Mouse (Mus musculus) forebrain, embryonic 10.5 days (tissue): ENCODE data around the gene Car11. TPM values are rescaled to one million over a fixed set of nuclear protein-coding genes. Genes with fewer than 3 reads are reported as not detected.

Source experiments
- DNase-seq: peaks from one replicate; pipeline ENCODE4 v3.0.0-alpha.2; 2017; ENCODE audit warnings: low spot score; ENCODE audit errors: extremely low spot score
- H3K27ac ChIP-seq: fragments of 300-500 bp; sonication (generic); 2 replicates; pipeline ENCODE4 v1.5.1; 2016; ENCODE audit warnings: mild to moderate bottlenecking
- H3K27me3 ChIP-seq: fragments of 300-500 bp; sonication (generic); 2 replicates; pipeline ENCODE4 v1.6.1; 2016; ENCODE audit warnings: mild to moderate bottlenecking; ENCODE audit not compliant: poor library complexity, severe bottlenecking
- H3K36me3 ChIP-seq: fragments of 300-500 bp; sonication (generic); replicated peaks from 2 replicates; pipeline ENCODE4 v1.6.1; 2016; ENCODE audit warnings: mild to moderate bottlenecking, moderate library complexity
- H3K4me1 ChIP-seq: fragments of 300-500 bp; sonication (generic); 2 replicates; pipeline ENCODE4 v1.6.1; 2016
- H3K4me3 ChIP-seq: fragments of 300-500 bp; sonication (generic); 2 replicates; pipeline ENCODE4 v1.5.1; 2016; ENCODE audit warnings: mild to moderate bottlenecking, moderate library complexity
- H3K9me3 ChIP-seq: fragments of 300-500 bp; sonication (generic); 2 replicates; pipeline ENCODE4 v1.6.1; 2016; ENCODE audit warnings: mild to moderate bottlenecking, moderate library complexity
- WGBS: fragments of 180-500 bp; shearing (Covaris S2); methylation state at CpG from one replicate; pipeline ENCODE4 v1.1.7; 2016; 5-methylcytosine and 5-hydroxymethylcytosine counted together
- polyA plus RNA-seq: library from polyadenylated mRNA; unstranded; fragments of >200 nt; fragmentation: Nextera tagmentation; extraction: Ambion mirVana; gene quantifications from 2 replicates; pipeline ENCODE4 v1.2.1, GENCODE M21; 2016

The Car11 gene
- polyA plus RNA-seq, 1 experiment from 2014 or later = 2.5 TPM

DNA sequence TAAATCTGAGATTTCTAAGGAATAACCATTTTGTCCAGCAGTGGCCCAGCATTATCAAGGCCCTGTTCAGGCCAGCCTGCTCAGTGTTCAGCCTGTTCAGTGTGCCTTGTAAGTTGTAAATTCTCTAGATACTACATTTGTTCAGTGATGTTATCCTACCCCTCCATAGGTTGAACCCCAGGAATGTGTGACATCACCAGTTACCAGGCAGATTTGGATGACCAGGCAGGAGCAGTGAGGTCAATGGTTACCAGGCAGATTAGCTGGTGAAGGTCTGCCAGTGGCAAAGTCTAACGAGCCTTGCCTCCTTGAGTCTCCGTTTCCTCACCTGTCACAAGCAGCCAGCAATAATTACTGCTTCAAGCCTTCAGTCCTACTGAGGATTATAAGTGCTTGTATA, 44.7 kb downstream of the Car11 start:
- H3K9me3 ChIP-seq = peaks cover 4% of the 10 kb centered on the region; the same call in 1 of the 2 replicates
- H3K4me3 ChIP-seq = no peak overlapping the region
- H3K36me3 ChIP-seq = no peaks in the 10 kb centered on the region
- H3K27me3 ChIP-seq = peaks cover 21% of the 10 kb centered on the region
- no peak overlapping the region for H3K27ac ChIP-seq
- H3K4me1 ChIP-seq = peaks cover 14% of the 10 kb centered on the region
- DNase-seq = peak; percentile 57
- WGBS = 41% methylated on average over 2 of the region's 2 CpGs

DNA sequence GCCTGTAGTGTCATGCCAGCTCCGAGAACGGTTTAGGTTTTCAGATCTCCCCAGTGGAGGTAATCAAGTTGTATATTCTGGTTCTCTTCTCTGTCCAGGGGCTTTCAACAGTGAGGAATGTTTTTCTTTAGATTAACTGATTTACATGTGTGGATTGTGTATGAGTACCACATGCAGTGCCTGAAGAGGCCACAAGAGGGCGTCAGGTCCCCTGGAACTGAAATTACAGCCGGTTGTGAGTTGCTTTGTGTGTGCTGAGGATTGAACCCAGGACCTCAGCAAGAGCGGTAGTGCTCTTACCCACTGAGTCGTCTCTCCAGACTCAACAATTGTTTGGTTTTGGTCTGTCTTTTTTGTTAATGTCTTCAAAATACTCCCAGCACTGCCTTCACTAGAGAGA, 46.9 kb downstream of the Car11 start:
- no peaks in the 10 kb centered on the region for H3K36me3 ChIP-seq
- H3K27ac ChIP-seq = no peak overlapping the region

DNA sequence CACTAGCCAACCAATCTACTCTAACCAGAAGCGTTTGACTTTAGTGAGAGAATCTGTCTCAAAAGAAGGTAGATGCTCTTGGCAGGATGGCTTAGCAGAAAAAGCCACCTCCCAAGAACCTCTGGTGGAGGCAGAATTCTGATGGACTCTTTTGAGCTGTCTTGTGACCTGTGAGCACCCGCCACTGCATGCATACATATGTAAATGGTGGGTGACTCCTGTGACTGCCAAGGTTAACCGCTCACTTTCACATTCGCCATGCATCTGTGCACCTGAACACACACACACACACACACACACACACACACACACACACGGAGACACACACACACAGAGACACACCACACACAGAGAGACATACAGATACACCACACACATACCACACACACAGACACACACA, 47.8 kb downstream of the Car11 start:
- Histone ChIP-seq H3K4me3 (no peak overlapping the region), H3K27me3 (peaks cover 3% of the 10 kb centered on the region; the same call in 1 of the 2 replicates), H3K9me3 (peaks cover 4% of the 10 kb centered on the region; the same call in 1 of the 2 replicates), H3K36me3 (no peaks in the 10 kb centered on the region), H3K4me1 (peaks cover 8% of the 10 kb centered on the region), H3K27ac (no peak overlapping the region)
- DNase-seq = no peak
- WGBS = 73% methylated on average over 5 of the region's 5 CpGs

More for the DNA sequence above, 46.9 kb downstream of the Car11 start:
- no peak for DNase-seq
- Histone ChIP-seq H3K4me1 (peaks cover 16% of the 10 kb centered on the region), H3K4me3 (no peak overlapping the region), H3K27me3 (peaks cover 12% of the 10 kb centered on the region), H3K9me3 (peaks cover 4% of the 10 kb centered on the region; the same call in 1 of the 2 replicates)
- 65% methylated on average over 6 of the region's 6 CpGs for WGBS

DNA sequence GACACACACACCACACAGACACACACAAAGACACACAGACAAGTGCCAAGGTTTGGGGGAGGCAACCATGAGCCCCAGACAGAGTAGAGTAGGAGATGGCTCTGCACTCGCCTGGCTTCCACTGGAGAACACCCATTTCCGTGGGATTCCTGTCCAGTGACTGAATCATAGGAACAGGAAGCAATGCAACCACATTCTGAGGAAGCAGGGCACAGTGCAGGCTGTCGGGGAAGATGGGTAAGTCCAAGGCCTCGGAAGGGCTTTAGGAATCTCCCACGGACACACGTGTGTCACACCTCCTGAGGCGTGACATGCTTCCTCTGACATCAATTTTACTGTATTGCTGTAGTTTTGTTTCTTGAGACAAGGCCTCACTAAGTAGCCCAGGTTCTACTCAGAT, 48.5 kb downstream of the Car11 start:
- peaks cover 6% of the 10 kb centered on the region for H3K4me1 ChIP-seq
- 80% methylated on average over 7 of the region's 7 CpGs for WGBS
- no peaks in the 10 kb centered on the region; the same call in 1 of the 2 replicates for H3K27me3 ChIP-seq
- peaks cover 4% of the 10 kb centered on the region; the same call in 1 of the 2 replicates for H3K9me3 ChIP-seq
- no peak overlapping the region for H3K27ac ChIP-seq
- DNase-seq = no peak
- no peak overlapping the region for H3K4me3 ChIP-seq
- no peaks in the 10 kb centered on the region for H3K36me3 ChIP-seq

DNA sequence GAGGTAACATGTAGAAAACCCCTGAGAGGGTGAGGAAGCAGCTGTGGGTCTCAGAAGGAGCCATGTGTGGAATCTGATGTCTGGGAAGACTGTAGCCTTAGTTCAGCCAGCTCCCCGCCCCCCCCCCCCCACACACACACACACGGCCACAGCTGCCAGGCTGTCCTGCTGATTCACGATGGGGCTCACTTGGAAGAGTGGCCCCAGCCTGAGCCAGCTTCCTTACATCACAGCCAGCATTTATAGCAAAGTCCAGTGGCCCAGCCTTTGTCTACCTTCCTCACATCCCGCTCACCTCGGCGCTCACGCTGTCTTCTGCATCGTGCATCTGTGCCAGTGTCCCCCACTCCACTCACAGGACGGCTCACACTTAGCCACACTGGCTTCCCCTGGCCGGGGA, 49.8 kb downstream of the Car11 start:
- no peaks in the 10 kb centered on the region for H3K36me3 ChIP-seq
- H3K4me3 ChIP-seq = no peak overlapping the region
- H3K27ac ChIP-seq = no peak overlapping the region
- H3K9me3 ChIP-seq = peaks cover 4% of the 10 kb centered on the region; the same call in 1 of the 2 replicates
- DNase-seq = no peak
- WGBS = 63% methylated on average over 9 of the region's 10 CpGs
- no peaks in the 10 kb centered on the region; the same call in 1 of the 2 replicates for H3K27me3 ChIP-seq
- H3K4me1 ChIP-seq = peaks cover 6% of the 10 kb centered on the region

DNA sequence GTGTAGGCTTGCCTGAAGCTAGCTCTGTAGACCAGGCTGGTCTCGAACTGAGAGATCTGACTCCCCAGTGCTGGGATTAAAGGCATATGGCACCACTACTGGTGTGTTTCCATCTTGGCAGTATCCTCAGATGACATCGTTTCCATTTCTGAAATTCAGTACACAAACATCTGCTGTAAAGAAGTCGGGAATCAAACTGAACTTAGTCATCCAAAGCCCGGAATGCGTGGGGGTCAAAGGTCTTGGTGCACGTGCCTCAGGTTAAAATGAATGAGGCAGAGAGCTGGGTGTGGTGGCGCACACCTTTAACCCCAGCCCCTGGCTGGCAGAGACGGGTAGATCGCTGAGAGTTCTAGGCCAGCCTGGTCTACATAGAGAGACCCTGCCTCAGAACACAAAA, 50.5 kb downstream of the Car11 start:
- Histone ChIP-seq H3K27me3 (no peaks in the 10 kb centered on the region; the same call in 1 of the 2 replicates), H3K36me3 (no peaks in the 10 kb centered on the region), H3K4me1 (peaks cover 6% of the 10 kb centered on the region), H3K4me3 (no peak overlapping the region), H3K27ac (no peak overlapping the region), H3K9me3 (peaks cover 4% of the 10 kb centered on the region; the same call in 1 of the 2 replicates)
- DNase-seq = no peak
- 82% methylated on average over 9 of the region's 9 CpGs for WGBS

Other genes starting within 250 kb of the Car11 start
- gene Ftl1, start 240.0 kb upstream of the Car11 start, polyA plus RNA-seq = 5,105 and 5,277 TPM in 2 replicates
- gene Bax, start 232.9 kb upstream of the Car11 start, polyA plus RNA-seq = 247 and 254 TPM in 2 replicates
- gene Tulp2, start 218.0 kb upstream of the Car11 start, polyA plus RNA-seq = 0.12 and 0.20 TPM in 2 replicates
- gene Gm45808, start 213.0 kb upstream of the Car11 start, polyA plus RNA-seq = not detected in 2 replicates
- 6.4 and 7.2 TPM in 2 replicates for gene Dhdh, start 211.0 kb upstream of the Car11 start, polyA plus RNA-seq
- 99.3 and 106 TPM in 2 replicates for gene Nucb1, start 189.4 kb upstream of the Car11 start, polyA plus RNA-seq
- 16.4 and 17.7 TPM in 2 replicates for gene Ppp1r15a, start 173.6 kb upstream of the Car11 start, polyA plus RNA-seq
- gene Plekha4, start 173.5 kb upstream of the Car11 start, polyA plus RNA-seq = 1.1 and 1.2 TPM in 2 replicates
- 0.39 and 0.63 TPM in 2 replicates for gene Hsd17b14, start 144.9 kb upstream of the Car11 start, polyA plus RNA-seq
- 38.2 and 39.1 TPM in 2 replicates for gene Bcat2, start 129.7 kb upstream of the Car11 start, polyA plus RNA-seq
- gene Fgf21, start 84.4 kb upstream of the Car11 start, polyA plus RNA-seq = not detected in 2 replicates
- gene Fut1, start 82.6 kb upstream of the Car11 start, polyA plus RNA-seq = 0.07 TPM in 1 of 2 replicates, not detected in the other
- gene Izumo1, start 78.0 kb upstream of the Car11 start, polyA plus RNA-seq = 0.25 TPM in 1 of 2 replicates, not detected in the other
- gene Rasip1, start 72.4 kb upstream of the Car11 start, polyA plus RNA-seq = 4.5 and 4.7 TPM in 2 replicates
- 1.7 and 3.1 TPM in 2 replicates for gene Mamstr, start 59.9 kb upstream of the Car11 start, polyA plus RNA-seq
- gene Fut2, start 33.4 kb upstream of the Car11 start, polyA plus RNA-seq = 0.12 TPM in 2 replicates
- gene Ntn5, start 15.8 kb upstream of the Car11 start, polyA plus RNA-seq = 0.38 and 0.63 TPM in 2 replicates
- gene Sec1, start 5.4 kb upstream of the Car11 start, polyA plus RNA-seq = 0.78 and 1.1 TPM in 2 replicates
- 2.6 and 2.7 TPM in 2 replicates for gene Dbp, start 5.2 kb downstream of the Car11 start, polyA plus RNA-seq
- gene Rpl18, start 15.6 kb downstream of the Car11 start, polyA plus RNA-seq = 1,181 and 1,186 TPM in 2 replicates
- 34.0 and 36.6 TPM in 2 replicates for gene Sphk2, start 18.2 kb downstream of the Car11 start, polyA plus RNA-seq
- 2.6 and 3.3 TPM in 2 replicates for gene Fam83e, start 21.4 kb downstream of the Car11 start, polyA plus RNA-seq
- gene Spaca4, start 26.0 kb downstream of the Car11 start, polyA plus RNA-seq = 0.50 TPM in 1 of 2 replicates, not detected in the other
- gene Lmtk3, start 83.9 kb downstream of the Car11 start, polyA plus RNA-seq = 1.7 and 2.7 TPM in 2 replicates
- gene Sult2b1, start 84.8 kb downstream of the Car11 start, polyA plus RNA-seq = 1.6 and 2.3 TPM in 2 replicates
- gene Cyth2, start 114.7 kb downstream of the Car11 start, polyA plus RNA-seq = 132 and 136 TPM in 2 replicates
- 0.76 and 0.78 TPM in 2 replicates for gene Kcnj14, start 124.9 kb downstream of the Car11 start, polyA plus RNA-seq
- gene Grwd1, start 131.1 kb downstream of the Car11 start, polyA plus RNA-seq = 132 and 137 TPM in 2 replicates
- 34.1 and 37.0 TPM in 2 replicates for gene Kdelr1, start 172.9 kb downstream of the Car11 start, polyA plus RNA-seq
- 0.09 TPM in 2 replicates for gene Grin2d, start 178.5 kb downstream of the Car11 start, polyA plus RNA-seq
- 1.3 and 1.9 TPM in 2 replicates for gene Syngr4, start 196.9 kb downstream of the Car11 start, polyA plus RNA-seq
- gene Tmem143, start 197.1 kb downstream of the Car11 start, polyA plus RNA-seq = 4.2 and 4.8 TPM in 2 replicates
- 8.5 and 9.7 TPM in 2 replicates for gene Emp3, start 221.6 kb downstream of the Car11 start, polyA plus RNA-seq
- 5.2 TPM in 2 replicates for gene Ccdc114, start 224.2 kb downstream of the Car11 start, polyA plus RNA-seq